Mouse (Mus musculus): ENCODE measurements around the gene Atpif1.
"Not testable (repeated sequence)": the region's sequence is repeated elsewhere in the genome, so short reads cannot be mapped to it uniquely, and the experiment has no call there.

The Atpif1 gene

GRCm38 (mm10) chr4:132532981-132533916 lies at the start of gene Atpif1:
Gene Atpif1, minus strand, starts transcription at chr4:132533659.
- DNase-seq (ENCODE audit: low spot score): peak; percentile 93

GRCm38 (mm10) chr4:132574809-132575347 lies 41.4 kb upstream of the Atpif1 start:
- no peak for DNase-seq (ENCODE audit: low spot score)

GRCm38 (mm10) chr4:132573327-132573726 lies 39.9 kb upstream of the Atpif1 start:
- peak; percentile 35 for DNase-seq (ENCODE audit: low spot score)

GRCm38 (mm10) chr4:132571190-132571589 lies 37.7 kb upstream of the Atpif1 start:
- peak; percentile 20 for DNase-seq (ENCODE audit: low spot score)

- no peak for DNase-seq (ENCODE audit: low spot score)
Observed at GRCm38 (mm10) chr4:132569115-132569514, 35.7 kb upstream of the Atpif1 start.

- DNase-seq (ENCODE audit: low spot score): peak; percentile 45
Observed at GRCm38 (mm10) chr4:132567361-132567779, 33.9 kb upstream of the Atpif1 start.

GRCm38 (mm10) chr4:132565089-132565747 lies 31.8 kb upstream of the Atpif1 start:
- no peak for DNase-seq (ENCODE audit: low spot score)

GRCm38 (mm10) chr4:132563965-132564364 lies 30.5 kb upstream of the Atpif1 start, which contains the start of gene Ptafr:
Gene Ptafr, plus strand, starts transcription at chr4:132564067.
- DNase-seq (ENCODE audit: low spot score): peak; percentile 39

GRCm38 (mm10) chr4:132563261-132563660 lies 29.8 kb upstream of the Atpif1 start:
- DNase-seq (ENCODE audit: low spot score): peak; percentile 13

- DNase-seq (ENCODE audit: low spot score): not testable (repeated sequence)
Observed at GRCm38 (mm10) chr4:132555550-132555949, 22.1 kb upstream of the Atpif1 start.

GRCm38 (mm10) chr4:132554653-132555052 lies 21.2 kb upstream of the Atpif1 start:
- DNase-seq (ENCODE audit: low spot score): peak; percentile 24

- DNase-seq (ENCODE audit: low spot score): peak; percentile 55
Observed at GRCm38 (mm10) chr4:132554221-132554620, 20.8 kb upstream of the Atpif1 start.

- DNase-seq (ENCODE audit: low spot score): peak; percentile 78
Observed at GRCm38 (mm10) chr4:132545851-132546250, 12.4 kb upstream of the Atpif1 start.

GRCm38 (mm10) chr4:132542724-132543123 lies 9.3 kb upstream of the Atpif1 start:
- DNase-seq (ENCODE audit: low spot score): no peak

GRCm38 (mm10) chr4:132541413-132541812 lies 8.0 kb upstream of the Atpif1 start:
- DNase-seq (ENCODE audit: low spot score): no peak

GRCm38 (mm10) chr4:132539481-132539880 lies 6.0 kb upstream of the Atpif1 start:
- DNase-seq (ENCODE audit: low spot score): no peak

- DNase-seq (ENCODE audit: low spot score): peak; percentile 96
Observed at GRCm38 (mm10) chr4:132535406-132536121, 2.1 kb upstream of the Atpif1 start, which contains the start of gene Dnajc8. Gene Dnajc8, plus strand, starts transcription at chr4:132535550.

- DNase-seq (ENCODE audit: low spot score): no peak
Observed at GRCm38 (mm10) chr4:132532496-132532895, 963 bp downstream of the Atpif1 start.

GRCm38 (mm10) chr4:132530033-132530804 lies 3.2 kb downstream of the Atpif1 start:
- no peak for DNase-seq (ENCODE audit: low spot score)

GRCm38 (mm10) chr4:132529344-132529743 lies 4.1 kb downstream of the Atpif1 start:
- DNase-seq (ENCODE audit: low spot score): no peak

- no peak for DNase-seq (ENCODE audit: low spot score)
Observed at GRCm38 (mm10) chr4:132527917-132528522, 5.4 kb downstream of the Atpif1 start.

Data from lung, postnatal 25 days (tissue).